Mouse (Mus musculus): ENCODE results near the gene Ghrhr. TPM values are rescaled to one million over a fixed set of nuclear protein-coding genes. Genes with fewer than 3 reads are reported as not detected.
A peak's percentile ranks its signal among the peaks of the same experiment; 100 is the strongest.

Ghrhr gene
- not detected in 2 replicates for polyA plus RNA-seq (2015; fragmentation: Nextera tagmentation; extraction: Ambion mirVana)

- no peak within 1 kb of the TSS for H3K4me3 ChIP-seq
- H3K4me2 ChIP-seq, result no peak within 1 kb of the TSS
- H3K36me3 ChIP-seq, result no peaks in the 10 kb centered on the region
- H3K27me3 ChIP-seq, result peaks cover 10% of the 10 kb centered on the region; the same call in 1 of the 2 replicates
- H3K9me3 ChIP-seq, result no peaks in the 10 kb centered on the region
- WGBS, result 89% methylated on average over 6 of the region's 6 CpGs
- H3K9ac ChIP-seq, result no peak within 1 kb of the TSS
- no peak within 1 kb of the TSS for H3K27ac ChIP-seq
- ATAC-seq (ENCODE audit: low FRiP score), result no peak
- no peaks in the 10 kb centered on the region for H3K4me1 ChIP-seq (replicated peaks)
Observed at GRCm38 (mm10) chr6:55376076-55376475, at the start of gene Ghrhr. Gene Ghrhr, plus strand, starts transcription at chr6:55376295.

GRCm38 (mm10) chr6:55326299-55326698 lies 49.8 kb upstream of the Ghrhr start:
- Histone ChIP-seq H3K27me3 (0 out of 2 replicates have a peak, but pooled peaks cover 7% of the 10 kb centered on the region), H3K9ac (no peak overlapping the region), H3K27ac (no peak overlapping the region), H3K9me3 (no peaks in the 10 kb centered on the region), H3K4me3 (no peak overlapping the region), H3K4me1 (replicated peaks) (0 out of 2 replicates have a peak, but pooled peaks cover under 1% of the 10 kb centered on the region), H3K36me3 (no peaks in the 10 kb centered on the region), H3K4me2 (no peak overlapping the region)
- ATAC-seq (ENCODE audit: low FRiP score), result no peak
- whole genome bisulfite sequencing, result 83% methylated on average over 4 of the region's 4 CpGs

GRCm38 (mm10) chr6:55327326-55327725 lies 48.8 kb upstream of the Ghrhr start:
- 86% methylated on average over 13 of the region's 13 CpGs for WGBS
- peaks cover 11% of the 10 kb centered on the region for H3K4me1 ChIP-seq (replicated peaks)
- ATAC-seq (ENCODE audit: low FRiP score), result no peak

GRCm38 (mm10) chr6:55328179-55328578 lies 47.9 kb upstream of the Ghrhr start:
- no peak overlapping the region for H3K27ac ChIP-seq
- no peak overlapping the region for H3K9ac ChIP-seq
- H3K4me3 ChIP-seq, result no peak overlapping the region
- H3K9me3 ChIP-seq, result no peaks in the 10 kb centered on the region
- no peak overlapping the region for H3K4me2 ChIP-seq
- H3K36me3 ChIP-seq, result no peaks in the 10 kb centered on the region
- ATAC-seq (ENCODE audit: low FRiP score), result no peak
- 0 out of 2 replicates have a peak, but pooled peaks cover 7% of the 10 kb centered on the region for H3K27me3 ChIP-seq
- 83% methylated on average over 4 of the region's 4 CpGs for WGBS
- peaks cover 19% of the 10 kb centered on the region for H3K4me1 ChIP-seq (replicated peaks)

More at GRCm38 (mm10) chr6:55327326-55327725, 48.8 kb upstream of the Ghrhr start:
- Histone ChIP-seq H3K27ac (no peak overlapping the region), H3K27me3 (0 out of 2 replicates have a peak, but pooled peaks cover 10% of the 10 kb centered on the region), H3K4me3 (no peak overlapping the region), H3K36me3 (no peaks in the 10 kb centered on the region), H3K9me3 (no peaks in the 10 kb centered on the region), H3K9ac (no peak overlapping the region), H3K4me2 (no peak overlapping the region)

- H3K9me3 ChIP-seq, result no peaks in the 10 kb centered on the region
- ATAC-seq (ENCODE audit: low FRiP score), result no peak
- no peaks in the 10 kb centered on the region for H3K36me3 ChIP-seq
- no peak overlapping the region for H3K9ac ChIP-seq
- peaks cover 27% of the 10 kb centered on the region for H3K4me1 ChIP-seq (replicated peaks)
- no peak overlapping the region for H3K4me2 ChIP-seq
- no peak overlapping the region for H3K4me3 ChIP-seq
- 66% methylated on average over 6 of the region's 6 CpGs for WGBS
- H3K27me3 ChIP-seq, result peaks cover 4% of the 10 kb centered on the region; the same call in 1 of the 2 replicates
- no peak overlapping the region for H3K27ac ChIP-seq
Observed at GRCm38 (mm10) chr6:55331315-55331714, 44.8 kb upstream of the Ghrhr start.

GRCm38 (mm10) chr6:55332100-55332772 lies 43.9 kb upstream of the Ghrhr start:
- H3K36me3 ChIP-seq, result no peaks in the 10 kb centered on the region
- H3K27me3 ChIP-seq, result peaks cover 4% of the 10 kb centered on the region; the same call in 1 of the 2 replicates
- H3K9me3 ChIP-seq, result no peaks in the 10 kb centered on the region
- ATAC-seq (ENCODE audit: low FRiP score), result peak; percentile 50; the same call in 1 of the 2 replicates
- H3K4me2 ChIP-seq, result no peak overlapping the region
- WGBS, result 43% methylated on average over 5 of the region's 5 CpGs
- no peak overlapping the region for H3K9ac ChIP-seq
- H3K4me1 ChIP-seq (replicated peaks), result peaks cover 33% of the 10 kb centered on the region
- H3K27ac ChIP-seq, result no peak overlapping the region
- H3K4me3 ChIP-seq, result no peak overlapping the region

GRCm38 (mm10) chr6:55332773-55333109 lies 43.4 kb upstream of the Ghrhr start:
- Histone ChIP-seq H3K27me3 (peaks cover 4% of the 10 kb centered on the region; the same call in 1 of the 2 replicates), H3K36me3 (no peaks in the 10 kb centered on the region), H3K4me3 (no peak overlapping the region), H3K27ac (no peak overlapping the region), H3K4me1 (replicated peaks) (peaks cover 33% of the 10 kb centered on the region), H3K9me3 (no peaks in the 10 kb centered on the region), H3K4me2 (no peak overlapping the region), H3K9ac (no peak overlapping the region)
- 66% methylated on average over 6 of the region's 6 CpGs for WGBS
- ATAC-seq (ENCODE audit: low FRiP score), result 0 out of 2 replicates have a peak, but pooled peaks have one; percentile 50

- H3K4me3 ChIP-seq, result no peak within 1 kb of the TSS
- H3K36me3 ChIP-seq, result no peaks in the 10 kb centered on the region
- H3K9ac ChIP-seq, result peak within 1 kb of the TSS; percentile 10; the same call in 1 of the 2 replicates
- no peaks in the 10 kb centered on the region for H3K9me3 ChIP-seq
- peaks cover 4% of the 10 kb centered on the region; the same call in 1 of the 2 replicates for H3K27me3 ChIP-seq
- 0 out of 2 replicates have a peak within 1 kb of the TSS, but pooled peaks have one; percentile 3 for H3K4me2 ChIP-seq
- no peak within 1 kb of the TSS for H3K27ac ChIP-seq
- peaks cover 39% of the 10 kb centered on the region for H3K4me1 ChIP-seq (replicated peaks)
- WGBS, result 26% methylated on average over 12 of the region's 12 CpGs
- ATAC-seq (ENCODE audit: low FRiP score), result peak; percentile 69
Observed at GRCm38 (mm10) chr6:55335989-55336514, 40.0 kb upstream of the Ghrhr start, which contains the start of gene Aqp1. Gene Aqp1, plus strand, starts transcription at chr6:55336432.

GRCm38 (mm10) chr6:55337242-55337641 lies 38.9 kb upstream of the Ghrhr start:
- H3K36me3 ChIP-seq, result no peaks in the 10 kb centered on the region
- H3K9me3 ChIP-seq, result no peaks in the 10 kb centered on the region
- no peak overlapping the region for H3K4me2 ChIP-seq
- no peaks in the 10 kb centered on the region; the same call in 1 of the 2 replicates for H3K27me3 ChIP-seq
- no peak overlapping the region for H3K4me3 ChIP-seq
- H3K27ac ChIP-seq, result no peak overlapping the region
- ATAC-seq (ENCODE audit: low FRiP score), result no peak
- H3K4me1 ChIP-seq (replicated peaks), result peaks cover 37% of the 10 kb centered on the region
- no peak overlapping the region for H3K9ac ChIP-seq
- 89% methylated on average over 5 of the region's 5 CpGs for WGBS

GRCm38 (mm10) chr6:55338077-55338476 lies 38.0 kb upstream of the Ghrhr start:
- no peak for ATAC-seq (ENCODE audit: low FRiP score)
- Histone ChIP-seq H3K4me3 (no peak overlapping the region), H3K9me3 (no peaks in the 10 kb centered on the region), H3K4me2 (no peak overlapping the region), H3K27me3 (no peaks in the 10 kb centered on the region; the same call in 1 of the 2 replicates), H3K27ac (no peak overlapping the region), H3K4me1 (replicated peaks) (peaks cover 34% of the 10 kb centered on the region), H3K36me3 (no peaks in the 10 kb centered on the region), H3K9ac (no peak overlapping the region)
- 64% methylated on average over 6 of the region's 6 CpGs for WGBS

- no peak overlapping the region for H3K9ac ChIP-seq
- no peaks in the 10 kb centered on the region; the same call in 1 of the 2 replicates for H3K27me3 ChIP-seq
- no peaks in the 10 kb centered on the region for H3K9me3 ChIP-seq
- no peaks in the 10 kb centered on the region for H3K36me3 ChIP-seq
- H3K27ac ChIP-seq, result no peak overlapping the region
- 83% methylated on average over 9 of the region's 9 CpGs for WGBS
- no peak for ATAC-seq (ENCODE audit: low FRiP score)
- H3K4me3 ChIP-seq, result no peak overlapping the region
- no peak overlapping the region for H3K4me2 ChIP-seq
- H3K4me1 ChIP-seq (replicated peaks), result peaks cover 33% of the 10 kb centered on the region
Observed at GRCm38 (mm10) chr6:55338934-55339825, 36.9 kb upstream of the Ghrhr start.

- Histone ChIP-seq H3K9me3 (no peaks in the 10 kb centered on the region), H3K9ac (no peak overlapping the region), H3K27ac (0 out of 2 replicates have a peak overlapping the region, but pooled peaks have one; percentile 15), H3K36me3 (no peaks in the 10 kb centered on the region), H3K4me2 (no peak overlapping the region), H3K4me1 (replicated peaks) (peaks cover 22% of the 10 kb centered on the region), H3K4me3 (no peak overlapping the region), H3K27me3 (no peaks in the 10 kb centered on the region)
- 0 out of 2 replicates have a peak, but pooled peaks have one; percentile 23 for ATAC-seq (ENCODE audit: low FRiP score)
- 37% methylated on average over 5 of the region's 5 CpGs for WGBS
Observed at GRCm38 (mm10) chr6:55341688-55342087, 34.4 kb upstream of the Ghrhr start.
